In genomic region chr19:6942249-6942691, GRCm38 (mm10) we compare ENCODE assay signal across 8 mouse cellular contexts. TPM values are rescaled to one million over a fixed set of nuclear protein-coding genes. Genes with fewer than 3 reads are reported as not detected.
DNase-seq lines count a peak whose midpoint lies in the region; ATAC-seq and TF ChIP-seq lines count a peak whose summit lies in the region.

Gpr137 (minus strand) TSS chr19:6942480.

- DNase-seq in CH12.LX (ENCODE audit: extremely low read depth), result peak; percentile 90
- DNase-seq in c-Kit-positive CD71-positive TER-119-negative erythroid progenitor cells, embryonic 14.5 days (ENCODE audit: low read depth), result peak; percentile 89
- peak; percentile 92 for DNase-seq in heart, postnatal 0 days (ENCODE audit: low spot score)
- DNase-seq in large intestine, adult 2 months (ENCODE audit: low read depth, low spot score), result no peak
- peak; percentile 95 for DNase-seq in liver, postnatal 0 days
- peak; percentile 94 for DNase-seq in testis, postnatal 10 days (ENCODE audit: low spot score)

- peak within 1 kb of the TSS; percentile 85 for H3K4me2 ChIP-seq in CH12.LX (ENCODE audit: insufficient read depth, low read depth, poor library complexity, severe bottlenecking)
- peak within 1 kb of the TSS; percentile 99 for H3K4me2 ChIP-seq in forebrain, embryonic 12.5 days
- peak within 1 kb of the TSS; percentile 87 for H3K4me2 ChIP-seq in heart, postnatal 0 days (ENCODE audit: low read depth, low read length)
- H3K4me2 ChIP-seq in liver, postnatal 0 days (ENCODE audit: low read depth, low read length), result peak within 1 kb of the TSS; percentile 98
- H3K4me2 ChIP-seq in neural tube, embryonic 14.5 days (ENCODE audit: low read depth, low read length), result peak within 1 kb of the TSS; percentile 100

- peak within 1 kb of the TSS; percentile 71 to 78 (median 77) for H3K4me3 ChIP-seq in CH12.LX (replicated peaks in 1 of 3; ENCODE audit: low read depth in 2 of 3, low read length in 2 of 3, poor library complexity in 1 of 3)
- peak within 1 kb of the TSS; percentile 83 for H3K4me3 ChIP-seq in forebrain, embryonic 12.5 days (replicated peaks)
- peak within 1 kb of the TSS; percentile 72 for H3K4me3 ChIP-seq in heart, postnatal 0 days (ENCODE audit: low read depth, low read length)
- H3K4me3 ChIP-seq in liver, postnatal 0 days (ENCODE audit: low read depth, low read length), result peak within 1 kb of the TSS; percentile 81
- peak within 1 kb of the TSS; percentile 85 for H3K4me3 ChIP-seq in neural tube, embryonic 14.5 days (ENCODE audit: low read depth, low read length)

- TF ChIP-seq POLR2A in CH12.LX (IDR thresholded peaks at IDR 0.05; ENCODE audit: low read depth, low read length), result peak; percentile 69

- peak within 1 kb of the TSS; percentile 71 for H3K27ac ChIP-seq in CH12.LX (ENCODE audit: insufficient read depth, low read depth)
- H3K27ac ChIP-seq in forebrain, embryonic 12.5 days, result peak within 1 kb of the TSS; percentile 95
- H3K27ac ChIP-seq in heart, postnatal 0 days (ENCODE audit: low read depth), result peak within 1 kb of the TSS; percentile 84
- H3K27ac ChIP-seq in liver, postnatal 0 days (ENCODE audit: low read depth), result peak within 1 kb of the TSS; percentile 91
- H3K27ac ChIP-seq in neural tube, embryonic 14.5 days (ENCODE audit: low read depth, low read length), result peak within 1 kb of the TSS; percentile 94

- TF ChIP-seq EP300 in CH12.LX (IDR thresholded peaks at IDR 0.05; ENCODE audit: low read length), result no peak
- no peak for TF ChIP-seq EP300 in heart, postnatal 0 days (IDR thresholded peaks at IDR 0.05; ENCODE audit: low read depth)
- no peak for TF ChIP-seq EP300 in liver, postnatal 0 days (IDR thresholded peaks at IDR 0.05; ENCODE audit: low read depth)

- no peak for TF ChIP-seq CTCF in CH12.LX (conservative IDR thresholded peaks at IDR 0.05 in 1 of 2, IDR thresholded peaks at IDR 0.05 in 1 of 2; ENCODE audit: low read depth in 2 of 2, low read length in 2 of 2)
- TF ChIP-seq CTCF in heart, postnatal 0 days (IDR thresholded peaks at IDR 0.05; ENCODE audit: low read depth), result no peak
- no peak for TF ChIP-seq CTCF in liver, postnatal 0 days (IDR thresholded peaks at IDR 0.05; ENCODE audit: low read depth)

- under 1% methylated on average over 27 of the region's 27 CpGs for WGBS in forebrain, embryonic 12.5 days
- under 1% methylated on average over 27 of the region's 27 CpGs for WGBS in heart, postnatal 0 days
- under 1% methylated on average over 27 of the region's 27 CpGs for WGBS in large intestine, adult 2 months
- WGBS in liver, postnatal 0 days (ENCODE audit: insufficient replicate concordance), result under 1% methylated on average over 27 of the region's 27 CpGs
- under 1% methylated on average over 27 of the region's 27 CpGs for WGBS in neural tube, embryonic 14.5 days

- no peak for TF ChIP-seq RAD21 in CH12.LX (IDR thresholded peaks at IDR 0.05; ENCODE audit: low read depth, low read length)

- peaks cover 0 to 33% of the 10 kb centered on the region in 2 experiments for H3K36me3 ChIP-seq in CH12.LX (replicated peaks in 1 of 2; ENCODE audit: control insufficient read depth in 1 of 2, insufficient read depth in 1 of 2, low read length in 1 of 2)
- H3K36me3 ChIP-seq in forebrain, embryonic 12.5 days (replicated peaks), result 0 out of 2 replicates have a peak, but pooled peaks cover 11% of the 10 kb centered on the region
- H3K36me3 ChIP-seq in heart, postnatal 0 days (replicated peaks; ENCODE audit: control insufficient read depth, insufficient read depth, low read length), result 0 out of 2 replicates have a peak, but pooled peaks cover 4% of the 10 kb centered on the region
- H3K36me3 ChIP-seq in liver, postnatal 0 days (replicated peaks; ENCODE audit: insufficient read depth, low read length), result no peaks in the 10 kb centered on the region
- H3K36me3 ChIP-seq in neural tube, embryonic 14.5 days (ENCODE audit: control insufficient read depth, insufficient read depth, low read length), result no peaks in the 10 kb centered on the region

- no peaks in the 10 kb centered on the region for H3K79me2 ChIP-seq in CH12.LX (replicated peaks; ENCODE audit: control insufficient read depth, extremely low read depth, insufficient read depth, poor library complexity, severe bottlenecking)

- peak; percentile 85 for ATAC-seq in forebrain, embryonic 12.5 days (ENCODE audit: low FRiP score)
- ATAC-seq in heart, postnatal 0 days (ENCODE audit: insufficient read depth, low read depth), result peak; percentile 90
- ATAC-seq in liver, postnatal 0 days, result peak; percentile 89
- peak; percentile 83 for ATAC-seq in neural tube, embryonic 14.5 days (ENCODE audit: low read depth)

- in situ Hi-C loops in CH12.LX (cut with MboI; ENCODE audit: low pct_ligation_motif_present, low pct_unique_long_range_greater_than_20kb, low sequenced_read_pairs), result no loop called here

- H3K27me3 ChIP-seq in CH12.LX (replicated peaks), result no peaks in the 10 kb centered on the region
- no peaks in the 10 kb centered on the region for H3K27me3 ChIP-seq in forebrain, embryonic 12.5 days
- no peaks in the 10 kb centered on the region for H3K27me3 ChIP-seq in heart, postnatal 0 days (ENCODE audit: control insufficient read depth, insufficient read depth, low read length)
- no peaks in the 10 kb centered on the region for H3K27me3 ChIP-seq in liver, postnatal 0 days (ENCODE audit: insufficient read depth, low read length)
- no peaks in the 10 kb centered on the region for H3K27me3 ChIP-seq in neural tube, embryonic 14.5 days (ENCODE audit: control insufficient read depth, insufficient read depth, low read length)

- dilution Hi-C loops in CH12.LX (cut with MboI; ENCODE audit: extremely low pct_ligation_motif_present, extremely low pct_unique_long_range_greater_than_20kb, low sequenced_read_pairs), result no loop called here

- peak within 1 kb of the TSS; percentile 81 for H3K9ac ChIP-seq in CH12.LX (ENCODE audit: insufficient read depth, low read depth)
- H3K9ac ChIP-seq in forebrain, embryonic 12.5 days, result peak within 1 kb of the TSS; percentile 91
- peak within 1 kb of the TSS; percentile 61 for H3K9ac ChIP-seq in heart, postnatal 0 days (replicated peaks; ENCODE audit: low read depth, low read length)
- H3K9ac ChIP-seq in liver, postnatal 0 days (replicated peaks), result peak within 1 kb of the TSS; percentile 80
- peak within 1 kb of the TSS; percentile 82 for H3K9ac ChIP-seq in neural tube, embryonic 14.5 days (replicated peaks; ENCODE audit: low read depth, low read length)

- H3K9me3 ChIP-seq in CH12.LX (replicated peaks; ENCODE audit: low read length), result no peaks in the 10 kb centered on the region
- H3K9me3 ChIP-seq in forebrain, embryonic 12.5 days, result no peaks in the 10 kb centered on the region
- H3K9me3 ChIP-seq in heart, postnatal 0 days (replicated peaks; ENCODE audit: control insufficient read depth, low read length), result no peaks in the 10 kb centered on the region
- no peaks in the 10 kb centered on the region for H3K9me3 ChIP-seq in liver, postnatal 0 days (ENCODE audit: low read length)
- H3K9me3 ChIP-seq in neural tube, embryonic 14.5 days (ENCODE audit: control insufficient read depth, low read length), result no peaks in the 10 kb centered on the region

- H3K4me1 ChIP-seq in CH12.LX (ENCODE audit: control insufficient read depth in 1 of 2, insufficient read depth in 2 of 2), result peaks cover 6 to 24% of the 10 kb centered on the region in 2 experiments
- peaks cover 32% of the 10 kb centered on the region for H3K4me1 ChIP-seq in forebrain, embryonic 12.5 days
- H3K4me1 ChIP-seq in heart, postnatal 0 days (ENCODE audit: control insufficient read depth, insufficient read depth), result peaks cover 19% of the 10 kb centered on the region
- peaks cover 16% of the 10 kb centered on the region for H3K4me1 ChIP-seq in liver, postnatal 0 days (ENCODE audit: insufficient read depth)
- H3K4me1 ChIP-seq in neural tube, embryonic 14.5 days (ENCODE audit: control insufficient read depth, insufficient read depth, low read length), result peaks cover 22% of the 10 kb centered on the region

TF ChIP-seq in CH12.LX, 34 proteins besides CTCF, POLR2A, EP300 and RAD21:
- TF ChIP-seq E2F4 (IDR thresholded peaks at IDR 0.05; ENCODE audit: insufficient replicate concordance, low read depth, low read length) (no peak), POLR2AphosphoS2 (IDR thresholded peaks at IDR 0.05; ENCODE audit: low read depth, low read length) (peak; percentile 85; the same call in 1 of the 2 replicates), SIN3A (IDR thresholded peaks at IDR 0.05; ENCODE audit: low read length) (0 out of 2 replicates have a peak, but pooled peaks have one; percentile 24), ELF1 (IDR thresholded peaks at IDR 0.05; ENCODE audit: low read depth, low read length) (peak; percentile 60), ZMIZ1 (IDR thresholded peaks at IDR 0.05; ENCODE audit: low read depth, low read length) (0 out of 2 replicates have a peak, but pooled peaks have one; percentile 47), NELFE (IDR thresholded peaks at IDR 0.05; ENCODE audit: low read depth, low read length) (peak; percentile 49), HCFC1 (IDR thresholded peaks at IDR 0.05; ENCODE audit: low read depth, low read length) (peak; percentile 21; the same call in 1 of the 2 replicates), ZC3H11A (IDR thresholded peaks at IDR 0.05; ENCODE audit: low read depth, low read length) (no peak), UBTF (IDR thresholded peaks at IDR 0.05; ENCODE audit: low read depth, low read length) (0 out of 2 replicates have a peak, but pooled peaks have one; percentile 24), BHLHE40 (IDR thresholded peaks at IDR 0.05; ENCODE audit: low read depth, low read length) (no peak), MXI1 (IDR thresholded peaks at IDR 0.05; ENCODE audit: low read depth, low read length) (peak; percentile 75), TBP (conservative IDR thresholded peaks at IDR 0.05; ENCODE audit: low read depth, low read length) (no peak), NRF1 (IDR thresholded peaks at IDR 0.05; ENCODE audit: low read depth, low read length) (peak; percentile 21; the same call in 1 of the 2 replicates), CHD2 (IDR thresholded peaks at IDR 0.05; ENCODE audit: low read length) (no peak), MYC (IDR thresholded peaks at IDR 0.05; ENCODE audit: low read depth, low read length) (no peak)

RNA-seq across cellular contexts. Expression of gene Gpr137, which starts in this region (rescaled TPM):
- total RNA-seq in CH12.LX (2012; rRNA removed) (14.1 and 18.1 TPM in 2 replicates), CH12.LX (2014; rRNA removed) (8.8 and 9.0 TPM in 2 replicates)
- polyA plus RNA-seq in CH12.LX (2012; ENCODE audit: insufficient read length, low read depth), result 14.0 and 14.4 TPM in 2 replicates
- polyA plus RNA-seq in forebrain, embryonic 12.5 days (2016; fragmentation: Nextera tagmentation; extraction: Ambion mirVana), result 30.9 and 33.1 TPM in 2 replicates
- 23.4 and 46.1 TPM in 2 replicates for total RNA-seq in heart, postnatal 0 days (2014; rRNA removed; ENCODE audit: low replicate concordance)
- polyA plus RNA-seq in heart, postnatal 0 days (2015; fragmentation: Nextera tagmentation; extraction: Ambion mirVana), result 16.8 and 20.9 TPM in 2 replicates
- polyA plus RNA-seq in large intestine, adult 2 months (2012; rRNA removed), result 63.3 and 70.7 TPM in 2 replicates
- 8.9 and 10.2 TPM in 2 replicates for polyA plus RNA-seq in liver, postnatal 0 days (2015; fragmentation: Nextera tagmentation; extraction: Ambion mirVana)
- polyA plus RNA-seq in neural tube, embryonic 14.5 days (2014; fragmentation: Nextera tagmentation; extraction: Ambion mirVana), result 57.3 and 59.6 TPM in 2 replicates
